Mouse (Mus musculus) left cerebral cortex, adult 11 months (tissue): ENCODE measurements around the gene 9130019O22Rik.

Experiments used
- DNase-seq: peaks from one replicate; pipeline ENCODE4 v3.0.0; 2022; ENCODE audit warnings: low spot score

The 9130019O22Rik gene

GRCm38 (mm10) chr7:127341356-127341755 is 45.6 kb downstream of the 9130019O22Rik start:
- no peak for DNase-seq

GRCm38 (mm10) chr7:127337636-127338035 is 49.3 kb downstream of the 9130019O22Rik start:
- DNase-seq, result no peak

- DNase-seq, result no peak
These were observed 51.4 kb downstream of the 9130019O22Rik start for GRCm38 (mm10) chr7:127335604-127336003.

- DNase-seq, result no peak
These were observed 53.7 kb downstream of the 9130019O22Rik start for GRCm38 (mm10) chr7:127333240-127333639.
